Mouse (Mus musculus): ENCODE results near the gene Gss.
"Not testable (repeated sequence)": the region's sequence is repeated elsewhere in the genome, so short reads cannot be mapped to it uniquely, and the experiment has no call there.

The Gss gene

GRCm38 (mm10) chr2:155582384-155582995 lies 10.1 kb downstream of the Gss start:
- no peak for ATAC-seq (ENCODE audit: insufficient number of reproducible peaks, low FRiP score, low TSS enrichment)

GRCm38 (mm10) chr2:155580331-155580730 lies 12.3 kb downstream of the Gss start:
- no peak for ATAC-seq (ENCODE audit: insufficient number of reproducible peaks, low FRiP score, low TSS enrichment)

DNA sequence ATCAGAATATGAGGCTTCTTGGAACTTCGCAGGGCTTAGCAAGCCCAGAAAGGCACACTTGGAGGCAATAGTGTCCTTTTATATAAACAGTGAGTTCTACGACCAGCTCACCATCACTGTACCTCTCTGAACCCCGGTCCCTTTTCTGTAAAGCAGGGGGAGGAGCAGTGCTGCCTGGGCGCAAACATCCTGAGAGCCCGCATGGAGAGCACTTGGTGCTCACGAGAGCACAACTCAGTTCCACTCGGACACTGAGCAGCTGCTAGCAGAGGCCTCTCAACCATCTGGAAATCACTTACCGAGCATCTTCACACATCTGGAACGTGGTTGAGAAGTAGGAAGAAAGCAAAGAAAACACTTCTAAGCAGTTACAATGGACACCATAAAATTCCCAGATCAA lies 16.0 kb downstream of the Gss start:
- ATAC-seq (ENCODE audit: insufficient number of reproducible peaks, low FRiP score, low TSS enrichment) = no peak

DNA sequence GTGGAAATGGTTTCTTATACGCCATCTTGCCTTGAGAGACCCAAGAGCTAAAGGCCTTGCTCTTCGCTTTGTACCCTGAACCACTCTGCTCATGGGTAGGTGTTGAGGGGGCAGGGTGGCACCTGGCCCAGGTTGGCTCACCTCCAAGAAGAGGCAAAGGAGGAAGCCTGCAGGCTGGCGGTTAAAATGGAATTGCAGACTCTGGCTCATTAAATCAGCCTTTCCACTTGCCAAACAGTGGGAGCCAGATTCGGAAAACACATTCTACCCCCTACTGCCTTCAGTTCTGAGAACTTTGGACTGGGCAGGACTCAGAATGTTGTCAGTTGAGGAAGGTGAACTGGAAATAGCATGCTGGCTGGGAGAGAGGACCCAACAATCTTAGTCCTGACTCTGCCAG lies 17.9 kb downstream of the Gss start:
- ATAC-seq (ENCODE audit: insufficient number of reproducible peaks, low FRiP score, low TSS enrichment) = no peak

- no peak for ATAC-seq (ENCODE audit: insufficient number of reproducible peaks, low FRiP score, low TSS enrichment)
These were observed 18.6 kb downstream of the Gss start for GRCm38 (mm10) chr2:155573996-155574395.

DNA sequence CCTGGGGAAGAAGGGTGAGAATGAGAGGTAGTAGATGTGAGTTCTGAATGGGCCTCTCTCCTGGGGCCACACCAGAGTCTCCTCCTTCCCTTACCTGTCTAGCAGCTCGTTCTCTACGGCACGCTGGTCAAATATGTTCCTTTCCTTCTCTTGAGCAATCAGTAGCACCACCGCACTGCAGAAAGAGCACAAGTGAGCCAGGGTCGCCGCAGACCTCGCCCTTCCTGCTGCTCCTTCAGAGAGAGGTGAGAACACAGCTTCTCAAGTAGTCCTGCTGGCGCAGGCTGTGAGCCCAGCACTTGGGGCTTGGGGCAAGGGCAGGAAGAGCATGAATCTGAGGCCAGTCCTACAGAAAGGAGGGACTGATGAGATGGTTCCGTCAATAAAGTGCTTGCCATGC lies 19.6 kb downstream of the Gss start:
- no peak for ATAC-seq (ENCODE audit: insufficient number of reproducible peaks, low FRiP score, low TSS enrichment)

GRCm38 (mm10) chr2:155569223-155569807 lies 23.3 kb downstream of the Gss start:
- ATAC-seq (ENCODE audit: insufficient number of reproducible peaks, low FRiP score, low TSS enrichment) = no peak

DNA sequence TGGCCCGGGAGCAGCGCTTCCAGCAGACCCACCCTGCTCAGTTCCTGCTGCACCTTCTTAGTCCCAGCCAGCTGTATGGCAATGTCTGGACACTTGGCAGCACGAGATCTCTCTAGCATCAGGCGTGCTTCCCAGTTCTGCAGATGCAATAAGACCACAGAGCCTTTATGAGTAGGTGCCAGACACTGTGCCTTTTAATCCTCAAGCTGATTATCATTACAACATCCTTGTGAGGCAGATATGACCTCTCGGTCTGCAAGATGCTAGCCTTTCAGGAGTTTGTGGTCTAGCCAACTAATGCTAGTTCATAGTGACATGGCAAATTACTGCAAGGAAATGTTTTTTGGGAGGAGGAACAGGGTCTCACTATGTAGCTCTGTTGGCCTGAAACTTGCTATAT lies 24.9 kb downstream of the Gss start:
- no peak for ATAC-seq (ENCODE audit: insufficient number of reproducible peaks, low FRiP score, low TSS enrichment)

DNA sequence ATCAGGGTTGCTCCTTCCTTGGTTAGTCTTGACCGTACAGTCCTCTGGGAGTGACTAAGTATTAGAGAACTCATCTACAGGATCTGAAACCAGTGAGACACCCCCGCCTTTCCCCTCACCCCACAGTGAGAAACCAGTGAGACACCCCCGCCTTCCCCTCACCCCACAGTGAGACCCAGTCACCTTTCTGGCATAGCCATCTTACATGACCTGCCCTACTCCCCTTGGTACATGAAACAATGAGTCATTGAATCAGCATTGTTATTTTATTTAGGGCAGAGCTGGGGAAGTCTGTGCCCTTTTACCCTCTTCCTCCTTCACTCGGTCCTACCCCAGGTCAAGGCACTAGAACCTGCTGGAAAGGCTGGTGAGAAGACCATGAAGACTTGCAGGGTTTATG lies 29.7 kb downstream of the Gss start:
- ATAC-seq (ENCODE audit: insufficient number of reproducible peaks, low FRiP score, low TSS enrichment) = no peak

GRCm38 (mm10) chr2:155562209-155562608 lies 30.4 kb downstream of the Gss start:
- ATAC-seq (ENCODE audit: insufficient number of reproducible peaks, low FRiP score, low TSS enrichment) = no peak

DNA sequence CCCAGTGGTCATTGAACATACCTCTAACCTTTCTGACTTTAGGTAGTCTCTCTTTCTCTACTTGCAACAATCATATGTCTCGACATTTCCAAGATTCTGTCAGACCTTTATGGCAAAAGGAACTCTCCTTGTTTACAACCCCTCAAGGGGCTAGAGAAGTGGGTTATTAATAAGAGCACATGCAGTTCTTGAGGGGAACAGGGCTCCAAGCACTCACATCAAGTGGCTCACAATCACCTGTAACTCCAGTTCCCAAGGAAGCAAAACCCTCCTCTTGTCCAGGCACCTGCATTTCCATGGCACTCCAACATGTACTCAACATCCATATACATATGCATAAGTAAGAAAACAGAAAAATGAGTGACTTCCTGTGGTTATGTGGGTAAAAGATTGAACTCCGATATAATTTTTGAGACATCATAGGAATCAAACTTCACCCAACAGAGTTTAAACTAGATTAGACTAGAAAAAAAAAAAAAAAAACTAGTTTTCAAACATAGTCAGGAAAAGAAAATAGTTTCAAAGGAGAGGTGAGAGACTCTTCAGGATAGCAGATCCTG lies 38.1 kb downstream of the Gss start:
- ATAC-seq (ENCODE audit: insufficient number of reproducible peaks, low FRiP score, low TSS enrichment) = no peak

DNA sequence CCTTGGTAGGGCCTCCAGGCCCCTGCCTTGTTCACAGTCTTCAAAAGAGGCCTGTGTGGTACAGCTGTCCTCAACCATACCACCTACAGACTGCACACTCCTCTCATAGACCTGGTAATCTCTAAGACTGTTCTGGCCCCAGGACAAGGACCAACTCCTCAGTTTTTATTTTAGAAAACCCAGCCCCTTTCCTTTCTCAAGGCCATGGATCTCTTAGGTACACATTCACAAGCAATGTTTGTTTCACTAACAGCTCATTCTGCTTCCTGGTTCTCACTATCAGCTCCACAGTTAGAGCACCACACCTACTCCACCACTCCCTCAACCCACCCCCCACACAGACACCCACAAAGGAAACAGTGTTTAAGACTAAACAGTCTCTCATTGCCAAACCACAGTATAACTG lies 39.7 kb downstream of the Gss start:
- no peak for ATAC-seq (ENCODE audit: insufficient number of reproducible peaks, low FRiP score, low TSS enrichment)

DNA sequence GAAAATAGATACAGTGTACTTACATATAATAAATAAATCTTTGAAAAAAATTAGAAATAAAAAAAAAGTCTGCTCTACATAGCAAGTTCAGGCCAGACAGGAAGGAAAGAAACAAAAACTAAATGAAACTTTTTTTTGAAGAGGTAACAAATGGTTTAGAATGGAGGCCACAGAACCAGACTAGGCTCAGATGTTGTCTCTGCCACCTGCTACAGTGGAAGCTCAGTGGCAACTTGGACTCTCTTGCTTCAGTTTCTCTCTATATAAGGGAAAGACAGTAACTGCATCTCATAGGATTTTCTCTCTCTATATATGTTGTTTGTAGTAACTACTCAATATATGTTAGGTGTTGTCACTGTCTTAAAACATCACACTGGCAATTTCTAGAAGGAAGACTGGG lies 40.3 kb downstream of the Gss start:
- no peak for ATAC-seq (ENCODE audit: insufficient number of reproducible peaks, low FRiP score, low TSS enrichment)

- ATAC-seq (ENCODE audit: insufficient number of reproducible peaks, low FRiP score, low TSS enrichment) = no peak
These were observed 45.7 kb downstream of the Gss start for GRCm38 (mm10) chr2:155546955-155547354.

DNA sequence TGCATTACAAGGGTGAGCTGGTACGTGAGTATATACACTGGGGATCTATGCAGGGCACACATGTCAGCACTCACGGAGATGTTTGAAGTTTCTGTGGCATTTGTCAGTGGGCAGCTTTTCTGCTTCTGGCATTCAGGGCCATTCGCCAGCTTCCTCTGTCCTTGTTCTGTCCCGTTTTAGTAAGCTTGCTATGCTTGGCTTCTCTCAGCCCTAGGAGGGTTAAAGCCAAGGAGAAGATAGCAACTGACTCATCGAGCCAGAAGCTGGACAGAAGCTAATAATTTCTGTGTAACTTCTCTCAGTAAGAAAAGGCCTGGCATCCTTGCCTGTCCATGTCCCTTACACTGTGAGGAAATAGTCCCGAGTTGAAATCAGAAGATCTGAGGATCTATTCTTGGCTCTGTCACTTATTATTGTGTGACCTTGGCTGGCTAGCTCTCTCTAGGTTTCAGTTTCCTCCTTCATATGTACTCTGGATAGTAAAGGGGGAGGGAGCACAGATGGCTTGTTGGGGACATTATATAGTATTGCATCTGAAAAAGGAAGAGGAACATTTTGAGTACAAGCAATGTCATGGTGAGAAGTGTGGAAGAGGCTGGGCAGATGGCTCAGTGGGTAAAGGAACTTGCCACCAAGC lies 51.7 kb downstream of the Gss start:
- peak; percentile 64; the same call in 1 of the 2 replicates for ATAC-seq (ENCODE audit: insufficient number of reproducible peaks, low FRiP score, low TSS enrichment)

DNA sequence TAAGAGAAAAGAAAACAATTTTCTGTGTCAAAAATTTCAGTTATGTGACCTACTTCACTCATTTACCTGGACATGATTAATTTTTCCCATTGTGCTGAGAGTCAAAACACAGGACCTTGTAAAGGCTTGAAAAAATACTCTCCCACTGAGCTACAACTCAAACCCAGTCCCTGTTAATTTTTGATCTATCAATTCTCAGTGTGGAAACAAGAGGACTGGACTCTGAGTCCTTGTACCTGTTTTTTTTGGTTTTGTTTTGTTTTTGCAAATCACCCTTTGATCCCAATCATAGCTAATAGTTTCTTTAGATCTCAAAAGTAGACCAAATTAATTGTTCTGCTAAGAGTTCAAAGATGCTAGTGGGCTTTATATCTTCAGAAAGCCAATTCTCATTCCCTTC lies 52.9 kb downstream of the Gss start:
- ATAC-seq (ENCODE audit: insufficient number of reproducible peaks, low FRiP score, low TSS enrichment) = no peak

GRCm38 (mm10) chr2:155538463-155539057 lies 54.0 kb downstream of the Gss start:
- ATAC-seq (ENCODE audit: insufficient number of reproducible peaks, low FRiP score, low TSS enrichment) = not testable (repeated sequence)

DNA sequence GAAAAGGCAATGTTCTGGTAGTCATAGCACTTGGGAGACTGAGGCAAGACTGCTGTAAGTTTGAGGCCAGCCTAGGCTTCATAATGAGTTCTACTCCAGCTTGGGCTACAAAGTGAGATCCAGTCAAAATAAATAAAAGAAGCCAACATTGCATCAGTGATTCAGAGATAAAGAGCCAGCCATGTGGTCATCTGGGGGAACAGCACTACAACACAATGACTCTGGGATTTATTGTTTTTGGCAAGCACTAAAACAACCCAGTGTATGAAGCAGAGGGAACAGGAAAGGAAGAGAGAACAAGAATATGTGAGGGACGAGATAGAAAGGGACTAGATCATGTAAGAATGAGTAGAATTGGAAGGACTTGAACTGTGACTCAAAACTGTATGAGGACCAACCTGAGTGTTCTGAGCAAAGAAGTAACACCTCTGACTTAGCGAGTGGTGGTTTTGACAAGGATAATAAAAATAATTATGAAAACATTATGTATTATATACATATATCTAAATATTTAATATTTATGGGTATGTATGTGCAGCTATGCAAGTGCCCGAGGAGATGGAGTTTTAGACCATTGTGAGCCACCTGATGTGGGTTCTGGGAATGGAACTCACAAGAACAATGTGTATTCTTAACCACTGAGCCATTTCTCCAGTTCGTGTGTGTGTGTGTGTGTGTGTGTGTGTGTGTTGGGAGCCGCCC lies 54.7 kb downstream of the Gss start:
- no peak for ATAC-seq (ENCODE audit: insufficient number of reproducible peaks, low FRiP score, low TSS enrichment)

GRCm38 (mm10) chr2:155536292-155536691 lies 56.3 kb downstream of the Gss start:
- ATAC-seq (ENCODE audit: insufficient number of reproducible peaks, low FRiP score, low TSS enrichment) = no peak

DNA sequence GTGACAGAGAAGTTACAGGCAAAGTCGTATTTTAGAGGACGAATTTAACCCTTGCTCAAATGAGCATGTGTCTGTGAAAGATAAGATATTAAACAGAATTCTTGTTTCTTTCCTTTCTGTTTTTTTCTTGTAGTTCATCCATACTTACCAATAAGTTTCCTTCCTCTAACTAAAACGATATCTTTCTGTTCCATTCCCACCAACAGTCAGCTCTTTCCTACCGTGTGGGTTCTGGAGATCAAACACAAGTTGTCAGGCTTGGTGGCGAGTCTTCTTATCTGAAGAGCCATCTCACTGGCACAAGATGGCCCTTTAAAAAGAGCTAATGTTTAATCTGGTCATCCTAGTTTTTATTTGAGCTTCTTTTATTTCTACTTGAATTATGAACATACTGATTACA lies 65.2 kb downstream of the Gss start:
- no peak for ATAC-seq (ENCODE audit: insufficient number of reproducible peaks, low FRiP score, low TSS enrichment)

DNA sequence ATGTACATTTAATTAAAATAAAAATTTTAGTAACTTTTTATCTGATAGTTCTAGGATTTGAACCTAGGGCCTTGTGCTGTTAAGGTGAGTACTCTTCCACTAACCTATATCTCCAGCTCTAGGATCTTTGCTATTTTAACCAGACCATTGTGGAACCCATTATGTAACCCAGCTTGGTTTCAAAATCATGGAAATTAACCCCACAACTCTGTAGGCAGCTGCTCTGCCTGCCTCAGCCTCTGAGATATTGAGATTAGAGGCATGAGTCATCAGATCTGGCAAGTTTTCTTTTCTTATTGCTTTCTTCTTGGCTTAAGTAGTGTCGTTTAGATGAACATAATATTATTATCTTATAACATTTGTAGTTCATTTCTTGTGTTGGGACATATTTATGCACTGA lies 68.2 kb downstream of the Gss start:
- no peak for ATAC-seq (ENCODE audit: insufficient number of reproducible peaks, low FRiP score, low TSS enrichment)

Measured in cerebellum, adult (tissue).